Mouse (Mus musculus): ENCODE results near the gene Sh3rf3. TPM values are rescaled to one million over a fixed set of nuclear protein-coding genes. Genes with fewer than 3 reads are reported as not detected.
A peak's percentile ranks its signal among the peaks of the same experiment; 100 is the strongest.
"Not testable (repeated sequence)": the region's sequence is repeated elsewhere in the genome, so short reads cannot be mapped to it uniquely, and the experiment has no call there.

Gene Sh3rf3
- polyA plus RNA-seq, 1 experiment from 2014 or later = 3.2 TPM

DNA sequence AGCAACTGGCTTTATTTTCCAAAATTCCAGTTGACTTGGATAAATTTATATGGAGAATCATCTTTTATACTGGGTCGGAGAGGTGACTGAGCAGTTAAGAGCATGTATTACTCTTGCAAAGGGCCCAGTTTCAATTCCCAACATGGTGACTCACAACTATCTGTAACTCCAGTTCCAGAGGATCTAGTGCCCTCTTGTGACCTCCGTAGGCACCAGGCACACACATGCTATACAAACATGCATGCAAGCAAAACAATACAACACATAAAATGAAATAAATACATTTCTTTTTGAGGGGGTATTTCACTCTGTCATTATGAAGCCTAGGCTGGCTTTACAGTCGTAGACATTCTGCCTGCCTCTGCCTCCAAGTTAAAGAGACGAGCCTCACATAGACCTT, 237.3 kb downstream of the Sh3rf3 start:
- H3K9ac ChIP-seq = no peak overlapping the region
- H3K36me3 ChIP-seq = no peaks in the 10 kb centered on the region
- WGBS = 90% methylated on average over 4 of the region's 4 CpGs
- H3K4me3 ChIP-seq = no peak overlapping the region
- no peak overlapping the region for H3K27ac ChIP-seq
- no peak for ATAC-seq (ENCODE audit: low FRiP score)
- H3K9me3 ChIP-seq = 0 out of 2 replicates have a peak, but pooled peaks cover 6% of the 10 kb centered on the region
- no peak overlapping the region for H3K4me2 ChIP-seq
- no peaks in the 10 kb centered on the region for H3K27me3 ChIP-seq
- no peaks in the 10 kb centered on the region for H3K4me1 ChIP-seq (replicated peaks)

DNA sequence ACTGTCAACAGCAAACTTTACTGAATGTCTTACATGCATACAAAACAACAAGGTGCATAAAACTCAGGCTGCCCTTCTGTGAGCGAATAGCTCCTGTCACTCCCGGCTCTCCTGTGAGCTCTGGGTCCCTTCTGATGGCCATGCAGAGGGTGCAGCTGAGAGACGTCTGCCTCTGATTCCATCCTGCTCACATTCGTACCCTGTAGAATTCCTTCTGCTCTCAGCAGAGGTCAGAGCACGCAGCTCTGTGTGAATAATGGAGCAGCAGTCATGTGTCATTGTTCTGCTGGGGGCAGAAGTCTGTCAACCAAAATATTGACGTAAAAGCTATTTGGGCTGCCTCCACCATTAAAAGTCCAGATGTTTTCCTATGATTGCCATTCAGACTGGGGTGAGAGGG, 243.1 kb downstream of the Sh3rf3 start:
- Histone ChIP-seq H3K4me2 (no peak overlapping the region), H3K9ac (0 out of 2 replicates have a peak overlapping the region, but pooled peaks have one; percentile 19), H3K27ac (peak overlapping the region; percentile 42; the same call in 1 of the 2 replicates), H3K9me3 (no peaks in the 10 kb centered on the region), H3K4me1 (replicated peaks) (peaks cover 5% of the 10 kb centered on the region; the same call in 1 of the 2 replicates), H3K27me3 (no peaks in the 10 kb centered on the region), H3K4me3 (no peak overlapping the region), H3K36me3 (no peaks in the 10 kb centered on the region)
- WGBS = 27% methylated on average over 6 of the region's 6 CpGs
- no peak for ATAC-seq (ENCODE audit: low FRiP score)

DNA sequence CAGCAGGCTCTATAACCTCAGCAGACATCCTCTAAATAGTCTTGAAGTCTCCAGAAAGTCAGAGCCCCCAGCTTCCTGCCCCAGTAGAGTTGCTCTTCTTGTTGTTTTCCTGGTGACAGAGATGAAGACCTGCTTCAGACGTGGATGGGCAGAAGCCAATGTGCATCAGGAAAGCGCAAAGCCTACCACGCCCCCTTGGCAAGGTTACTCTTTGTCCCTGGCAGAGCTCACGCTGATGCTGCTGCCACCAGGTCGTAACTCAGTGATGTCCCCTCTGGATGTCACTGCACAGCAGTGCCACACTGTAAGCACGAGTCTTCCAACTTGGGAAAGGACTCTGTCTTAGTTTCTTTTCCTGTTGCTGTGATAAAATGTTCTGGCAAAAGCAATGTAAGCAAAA, 253.6 kb downstream of the Sh3rf3 start:
- WGBS = 81% methylated on average over 6 of the region's 6 CpGs
- Histone ChIP-seq H3K27ac (no peak overlapping the region), H3K27me3 (no peaks in the 10 kb centered on the region), H3K4me1 (replicated peaks) (no peaks in the 10 kb centered on the region), H3K9me3 (no peaks in the 10 kb centered on the region), H3K4me3 (no peak overlapping the region), H3K36me3 (no peaks in the 10 kb centered on the region), H3K9ac (no peak overlapping the region), H3K4me2 (no peak overlapping the region)
- ATAC-seq (ENCODE audit: low FRiP score) = no peak

DNA sequence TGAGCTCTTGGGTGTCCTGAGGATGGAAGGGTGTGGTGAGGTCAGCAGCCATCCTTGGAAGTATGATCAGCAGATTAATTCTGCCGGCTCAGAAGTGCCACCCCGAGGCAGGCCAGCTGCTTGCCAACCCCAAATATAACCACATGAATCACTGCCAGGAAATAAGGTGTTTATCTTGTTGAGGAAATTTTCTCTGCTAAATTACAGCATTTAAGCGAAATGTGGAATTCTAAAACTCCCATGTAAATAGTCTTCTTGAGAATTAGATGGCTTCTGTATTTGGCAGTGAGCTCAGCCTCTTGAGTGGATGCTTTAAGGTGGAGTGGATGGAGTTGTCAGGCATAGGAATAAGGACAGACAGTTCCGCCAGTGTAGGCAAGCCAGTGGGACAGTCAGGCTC, 259.7 kb downstream of the Sh3rf3 start:
- H3K36me3 ChIP-seq = no peaks in the 10 kb centered on the region
- peaks cover 5% of the 10 kb centered on the region; the same call in 1 of the 2 replicates for H3K4me1 ChIP-seq (replicated peaks)
- H3K4me3 ChIP-seq = no peak overlapping the region
- H3K4me2 ChIP-seq = no peak overlapping the region
- no peak overlapping the region for H3K27ac ChIP-seq
- 80% methylated on average over 4 of the region's 4 CpGs for WGBS
- H3K27me3 ChIP-seq = no peaks in the 10 kb centered on the region
- no peak for ATAC-seq (ENCODE audit: low FRiP score)
- no peaks in the 10 kb centered on the region for H3K9me3 ChIP-seq
- H3K9ac ChIP-seq = no peak overlapping the region

- H3K36me3 ChIP-seq = no peaks in the 10 kb centered on the region
- H3K27ac ChIP-seq = no peak overlapping the region
- H3K4me1 ChIP-seq (replicated peaks) = peaks cover 9% of the 10 kb centered on the region; the same call in 1 of the 2 replicates
- no peaks in the 10 kb centered on the region for H3K9me3 ChIP-seq
- no peak overlapping the region for H3K4me2 ChIP-seq
- H3K4me3 ChIP-seq = no peak overlapping the region
- ATAC-seq (ENCODE audit: low FRiP score) = no peak
- WGBS = 90% methylated on average over 10 of the region's 10 CpGs
- no peaks in the 10 kb centered on the region for H3K27me3 ChIP-seq
- no peak overlapping the region for H3K9ac ChIP-seq
These were observed 263.5 kb downstream of the Sh3rf3 start for GRCm38 (mm10) chr10:59076681-59077080.

DNA sequence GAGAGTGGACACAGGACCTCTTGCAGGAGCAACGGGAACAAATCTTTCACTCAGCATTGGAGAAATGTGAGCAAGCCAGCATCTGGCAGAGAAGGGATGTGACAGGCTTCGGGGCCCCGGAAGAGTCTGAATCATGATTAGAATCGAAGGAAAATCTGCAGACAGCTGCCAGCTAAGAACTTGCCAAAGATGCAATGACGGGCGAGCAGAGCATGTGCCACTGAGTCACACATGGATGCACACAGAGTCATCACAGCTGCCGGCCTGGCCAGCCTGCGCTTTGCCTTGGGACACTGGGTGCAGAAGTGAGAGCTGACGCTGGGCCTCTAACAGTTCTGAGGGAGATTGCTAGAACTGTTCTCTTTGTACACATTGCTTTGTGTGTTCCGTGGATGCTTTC, 264.8 kb downstream of the Sh3rf3 start:
- Histone ChIP-seq H3K27me3 (no peaks in the 10 kb centered on the region), H3K4me3 (no peak overlapping the region), H3K4me2 (no peak overlapping the region), H3K9ac (no peak overlapping the region), H3K36me3 (no peaks in the 10 kb centered on the region), H3K27ac (0 out of 2 replicates have a peak overlapping the region, but pooled peaks have one; percentile 36), H3K9me3 (no peaks in the 10 kb centered on the region), H3K4me1 (replicated peaks) (peaks cover 9% of the 10 kb centered on the region; the same call in 1 of the 2 replicates)
- 64% methylated on average over 10 of the region's 10 CpGs for WGBS
- ATAC-seq (ENCODE audit: low FRiP score) = no peak

DNA sequence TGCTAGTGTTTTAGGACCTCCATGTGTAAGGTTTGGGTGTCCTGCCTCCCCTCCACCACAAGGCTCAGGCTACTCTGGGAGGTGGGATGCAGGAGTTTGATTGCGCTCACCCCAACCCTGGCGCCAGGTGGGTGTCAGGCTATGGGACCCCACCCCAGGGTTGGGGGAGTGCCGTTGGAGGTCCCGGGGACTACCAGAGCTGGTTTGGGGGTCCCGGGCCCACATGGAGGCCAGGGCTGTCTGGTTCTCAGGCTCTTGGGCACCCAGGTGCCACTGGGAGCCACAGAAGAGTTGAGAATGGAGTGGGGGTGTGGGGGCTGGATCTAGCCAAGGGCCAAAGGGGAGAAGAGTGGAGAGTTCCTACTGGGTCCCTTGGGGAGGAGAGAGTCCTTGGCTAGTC, 272.4 kb downstream of the Sh3rf3 start:
- WGBS = 94% methylated on average over 5 of the region's 5 CpGs
- Histone ChIP-seq H3K4me3 (no peak overlapping the region), H3K27ac (no peak overlapping the region), H3K4me1 (replicated peaks) (peaks cover 20% of the 10 kb centered on the region), H3K27me3 (peaks cover 15% of the 10 kb centered on the region; the same call in 1 of the 2 replicates), H3K9me3 (no peaks in the 10 kb centered on the region), H3K4me2 (no peak overlapping the region), H3K36me3 (no peaks in the 10 kb centered on the region), H3K9ac (no peak overlapping the region)
- no peak for ATAC-seq (ENCODE audit: low FRiP score)

GRCm38 (mm10) chr10:59086578-59086977, 273.4 kb downstream of the Sh3rf3 start:
- H3K4me3 ChIP-seq = no peak overlapping the region

GRCm38 (mm10) chr10:59089861-59090621, 276.9 kb downstream of the Sh3rf3 start:
- 0 out of 2 replicates have a peak overlapping the region, but pooled peaks have one; percentile 19 for H3K9ac ChIP-seq
- H3K4me2 ChIP-seq = peak overlapping the region; percentile 36
- no peaks in the 10 kb centered on the region for H3K9me3 ChIP-seq
- H3K4me3 ChIP-seq = no peak overlapping the region
- peak; percentile 94 for ATAC-seq (ENCODE audit: low FRiP score)
- H3K4me1 ChIP-seq (replicated peaks) = peaks cover 59% of the 10 kb centered on the region
- H3K27me3 ChIP-seq = peaks cover 18% of the 10 kb centered on the region; the same call in 1 of the 2 replicates
- peak overlapping the region; percentile 87 for H3K27ac ChIP-seq
- no peaks in the 10 kb centered on the region for H3K36me3 ChIP-seq
- 37% methylated on average over 14 of the region's 14 CpGs for WGBS

More at GRCm38 (mm10) chr10:59086578-59086977, 273.4 kb downstream of the Sh3rf3 start:
- peaks cover 15% of the 10 kb centered on the region; the same call in 1 of the 2 replicates for H3K27me3 ChIP-seq
- H3K36me3 ChIP-seq = no peaks in the 10 kb centered on the region
- H3K27ac ChIP-seq = no peak overlapping the region
- WGBS = 90% methylated on average over 5 of the region's 5 CpGs
- ATAC-seq (ENCODE audit: low FRiP score) = no peak
- H3K9me3 ChIP-seq = no peaks in the 10 kb centered on the region
- no peak overlapping the region for H3K9ac ChIP-seq
- no peak overlapping the region for H3K4me2 ChIP-seq
- peaks cover 30% of the 10 kb centered on the region for H3K4me1 ChIP-seq (replicated peaks)

DNA sequence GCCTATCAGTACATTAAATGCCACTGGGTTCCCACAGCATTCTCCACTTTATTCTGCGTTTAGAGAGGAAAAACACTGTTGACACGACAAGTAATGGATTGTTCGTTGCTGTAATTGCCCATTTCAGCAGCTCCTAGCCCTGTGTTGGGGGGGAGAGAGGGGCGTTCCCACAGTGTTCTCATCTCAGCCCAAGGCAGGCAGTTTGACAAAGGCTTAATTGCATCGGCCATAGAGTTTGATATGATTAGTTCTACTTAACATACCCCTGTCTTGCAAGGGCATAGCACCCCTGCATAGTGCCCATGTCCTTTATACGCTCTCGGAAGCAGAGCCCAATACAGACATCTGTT, 277.4 kb downstream of the Sh3rf3 start:
- Histone ChIP-seq H3K9ac (0 out of 2 replicates have a peak overlapping the region, but pooled peaks have one; percentile 19), H3K9me3 (no peaks in the 10 kb centered on the region), H3K4me1 (replicated peaks) (peaks cover 59% of the 10 kb centered on the region), H3K36me3 (no peaks in the 10 kb centered on the region), H3K27me3 (peaks cover 18% of the 10 kb centered on the region; the same call in 1 of the 2 replicates), H3K4me3 (no peak overlapping the region), H3K4me2 (peak overlapping the region; percentile 36), H3K27ac (peak overlapping the region; percentile 87)
- peak; percentile 77 for ATAC-seq (ENCODE audit: low FRiP score)
- 19% methylated on average over 7 of the region's 7 CpGs for WGBS

- Histone ChIP-seq H3K9me3 (no peaks in the 10 kb centered on the region), H3K4me2 (no peak overlapping the region), H3K4me1 (replicated peaks) (peaks cover 59% of the 10 kb centered on the region), H3K9ac (no peak overlapping the region), H3K27ac (peak overlapping the region; percentile 87), H3K27me3 (peaks cover 17% of the 10 kb centered on the region; the same call in 1 of the 2 replicates), H3K36me3 (no peaks in the 10 kb centered on the region), H3K4me3 (no peak overlapping the region)
- WGBS = 89% methylated on average over 8 of the region's 8 CpGs
- ATAC-seq (ENCODE audit: low FRiP score) = no peak
These were observed 278.4 kb downstream of the Sh3rf3 start for GRCm38 (mm10) chr10:59091556-59091955.

- Histone ChIP-seq H3K4me2 (no peak overlapping the region), H3K9me3 (no peaks in the 10 kb centered on the region), H3K27me3 (peaks cover 13% of the 10 kb centered on the region; the same call in 1 of the 2 replicates), H3K4me1 (replicated peaks) (peaks cover 59% of the 10 kb centered on the region), H3K36me3 (no peaks in the 10 kb centered on the region), H3K27ac (no peak overlapping the region), H3K4me3 (no peak overlapping the region), H3K9ac (no peak overlapping the region)
- 68% methylated on average over 7 of the region's 7 CpGs for WGBS
- no peak for ATAC-seq (ENCODE audit: low FRiP score)
These were observed 278.8 kb downstream of the Sh3rf3 start for GRCm38 (mm10) chr10:59091988-59092387.

DNA sequence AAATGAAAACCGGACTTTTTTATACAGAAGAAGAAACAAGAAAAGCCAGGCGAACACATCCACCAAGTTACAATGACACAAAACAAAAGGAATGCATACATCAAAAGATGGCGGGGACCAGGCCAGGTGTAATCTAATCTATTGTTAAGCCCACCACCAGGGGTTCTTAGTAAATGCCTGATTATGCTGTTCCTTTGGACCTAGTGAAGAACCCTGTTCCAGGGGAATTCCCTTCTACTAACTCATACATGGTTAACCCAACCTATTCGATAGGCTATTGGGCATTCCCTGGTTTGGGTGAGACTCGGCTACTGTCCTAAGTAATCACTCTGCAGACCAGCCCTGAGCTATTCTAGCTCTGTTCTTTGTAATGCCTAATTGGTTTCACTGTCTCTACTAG, 289.9 kb downstream of the Sh3rf3 start:
- H3K9ac ChIP-seq; H3K4me2 ChIP-seq; H3K4me3 ChIP-seq; H3K27ac ChIP-seq; H3K9me3 ChIP-seq; H3K4me1 ChIP-seq (replicated peaks); H3K27me3 ChIP-seq; H3K36me3 ChIP-seq; ATAC-seq (ENCODE audit: low FRiP score): not testable (repeated sequence)
- 84% methylated on average over 5 of the region's 5 CpGs for WGBS

Data from hindbrain, embryonic 13.5 days (tissue).